Mouse (Mus musculus) spleen, adult 18-20 months (tissue): ENCODE results near the gene Pxdn.
A peak's percentile ranks its signal among the peaks of the same experiment; 100 is the strongest.

Experiments used
- DNase-seq, 2 experiments: peaks; one replicate each; pipeline ENCODE4 v3.0.0; 2022; ENCODE audit warnings: mixed read lengths in 2 of 2

The Pxdn gene

GRCm38 (mm10) chr12:29937308-29937707 is at the start of gene Pxdn:
Pxdn (plus strand) TSS chr12:29937608.
- no peak for DNase-seq

GRCm38 (mm10) chr12:29894669-29895068 is 42.7 kb upstream of the Pxdn start:
- DNase-seq = no peak

GRCm38 (mm10) chr12:29897533-29898085 is 39.8 kb upstream of the Pxdn start:
- DNase-seq = no peak

- DNase-seq = no peak
Measured at GRCm38 (mm10) chr12:29904101-29904874, 33.1 kb upstream of the Pxdn start.

- no peak for DNase-seq
Measured at GRCm38 (mm10) chr12:29907056-29907455, 30.4 kb upstream of the Pxdn start.

- no peak for DNase-seq
Measured at GRCm38 (mm10) chr12:29916139-29916538, 21.3 kb upstream of the Pxdn start.

GRCm38 (mm10) chr12:29916807-29917206 is 20.6 kb upstream of the Pxdn start:
- DNase-seq = no peak

- no peak for DNase-seq
Measured at GRCm38 (mm10) chr12:29920298-29920697, 17.1 kb upstream of the Pxdn start.

- DNase-seq = no peak
Measured at GRCm38 (mm10) chr12:29921481-29921880, 15.9 kb upstream of the Pxdn start.

- DNase-seq = peak in 1 of 2 experiments; percentile 5
Measured at GRCm38 (mm10) chr12:29926896-29927295, 10.5 kb upstream of the Pxdn start.

GRCm38 (mm10) chr12:29930591-29930990 is 6.8 kb upstream of the Pxdn start:
- DNase-seq = no peak

- DNase-seq = no peak
Measured at GRCm38 (mm10) chr12:29932951-29933350, 4.5 kb upstream of the Pxdn start.

GRCm38 (mm10) chr12:29933501-29933900 is 3.9 kb upstream of the Pxdn start:
- DNase-seq = no peak

- no peak for DNase-seq
Measured at GRCm38 (mm10) chr12:29934120-29934581, 3.3 kb upstream of the Pxdn start.

- no peak for DNase-seq
Measured at GRCm38 (mm10) chr12:29937851-29938375, 505 bp downstream of the Pxdn start.

GRCm38 (mm10) chr12:29938376-29939041 is 1.1 kb downstream of the Pxdn start:
- DNase-seq = peak in 1 of 2 experiments; percentile 4

- DNase-seq = no peak
Measured at GRCm38 (mm10) chr12:29939261-29939671, 1.9 kb downstream of the Pxdn start.

GRCm38 (mm10) chr12:29942435-29942834 is 5.0 kb downstream of the Pxdn start:
- no peak for DNase-seq

GRCm38 (mm10) chr12:29944650-29945049 is 7.2 kb downstream of the Pxdn start:
- DNase-seq = no peak

GRCm38 (mm10) chr12:29945182-29945743 is 7.9 kb downstream of the Pxdn start:
- DNase-seq = no peak

- no peak for DNase-seq
Measured at GRCm38 (mm10) chr12:29951043-29951442, 13.6 kb downstream of the Pxdn start.

GRCm38 (mm10) chr12:29951485-29951884 is 14.1 kb downstream of the Pxdn start:
- DNase-seq = no peak

GRCm38 (mm10) chr12:29952102-29952501 is 14.7 kb downstream of the Pxdn start:
- DNase-seq = no peak
